Mouse (Mus musculus): ENCODE results near the gene Wasf2.

- TF ChIP-seq CTCF (IDR thresholded peaks at IDR 0.05), result no peak
- 0 out of 2 replicates have a peak, but pooled peaks have one; percentile 11 for TF ChIP-seq EP300 (IDR thresholded peaks at IDR 0.05; ENCODE audit: insufficient read depth, low read depth, low read length)
- no peak for TF ChIP-seq POLR2A (IDR thresholded peaks at IDR 0.05; ENCODE audit: insufficient read depth, low read depth, low read length)
Observed at GRCm38 (mm10) chr4:133175998-133176760, 45.9 kb downstream of the Wasf2 start.

Measured in heart, adult 2 months (tissue).